Mouse (Mus musculus) liver, embryonic 13.5 days (tissue): Measurements from ENCODE around the gene Abcf1. TPM values are rescaled to one million over a fixed set of nuclear protein-coding genes. Genes with fewer than 3 reads are reported as not detected.
A peak's percentile ranks its signal among the peaks of the same experiment; 100 is the strongest.
"Not testable (repeated sequence)": the region's sequence is repeated elsewhere in the genome, so short reads cannot be mapped to it uniquely, and the experiment has no call there.

Experiments used
- ATAC-seq: fragments of 200-750 bp; cut with Nextera tagmentation; 2 replicates; pipeline ENCODE4 v1.8.0; 2017; ENCODE audit warnings: low read depth, mild to moderate bottlenecking, moderate number of reproducible peaks, moderate library complexity
- DNase-seq: peaks from one replicate; pipeline ENCODE4 v3.0.0; 2022
- H3K27ac ChIP-seq: fragments of 300-500 bp; sonication (generic); 2 replicates; pipeline ENCODE4 v1.5.1; 2015; ENCODE audit warnings: moderate library complexity, mild to moderate bottlenecking, inconsistent platforms
- H3K27me3 ChIP-seq: fragments of 300-500 bp; sonication (generic); 2 replicates; pipeline ENCODE4 v1.6.1; 2015; ENCODE audit warnings: mild to moderate bottlenecking, inconsistent platforms
- H3K36me3 ChIP-seq: fragments of 300-500 bp; sonication (generic); 2 replicates; pipeline ENCODE4 v1.6.1; 2015; ENCODE audit warnings: mild to moderate bottlenecking, inconsistent platforms
- H3K4me1 ChIP-seq: fragments of 300-500 bp; sonication (generic); replicated peaks from 2 replicates; pipeline ENCODE4 v1.6.1; 2015; ENCODE audit warnings: inconsistent platforms
- H3K4me2 ChIP-seq: fragments of 300-500 bp; sonication (generic); 2 replicates; pipeline ENCODE4 v1.6.1; 2015; ENCODE audit warnings: inconsistent platforms, mild to moderate bottlenecking, moderate library complexity
- H3K4me3 ChIP-seq: fragments of 300-500 bp; sonication (generic); replicated peaks from 2 replicates; pipeline ENCODE4 v1.5.1; 2015; ENCODE audit warnings: mild to moderate bottlenecking, inconsistent platforms
- H3K9ac ChIP-seq: fragments of 300-500 bp; sonication (generic); 2 replicates; pipeline ENCODE4 v1.6.1; 2015; ENCODE audit warnings: mild to moderate bottlenecking, inconsistent platforms
- H3K9me3 ChIP-seq: fragments of 300-500 bp; sonication (generic); replicated peaks from 2 replicates; pipeline ENCODE4 v1.6.1; 2016; ENCODE audit warnings: inconsistent platforms
- WGBS: fragments of 180-500 bp; shearing (Covaris S2); methylation state at CpG from one replicate; pipeline ENCODE4 v1.1.7; 2015; ENCODE audit not compliant: insufficient replicate concordance; 5-methylcytosine and 5-hydroxymethylcytosine counted together
- polyA plus RNA-seq: library from polyadenylated mRNA; unstranded; fragments of >200 nt; fragmentation: Nextera tagmentation; extraction: Ambion mirVana; gene quantifications from 2 replicates; pipeline ENCODE4 v1.2.1, GENCODE M21; 2015

Gene Abcf1
- polyA plus RNA-seq, 1 experiment from 2014 or later = 81.3 TPM

- WGBS = 82% methylated on average over 14 of the region's 14 CpGs
- not testable (repeated sequence) for H3K4me3 ChIP-seq, H3K27ac ChIP-seq, H3K27me3 ChIP-seq, ATAC-seq, DNase-seq, H3K4me2 ChIP-seq, H3K9me3 ChIP-seq, H3K9ac ChIP-seq, H3K4me1 ChIP-seq
- H3K36me3 ChIP-seq = peaks cover 16% of the 10 kb centered on the region
These were observed 33.8 kb downstream of the Abcf1 start for GRCm38 (mm10) chr17:35935763-35936162.

GRCm38 (mm10) chr17:35932608-35933007 lies 37.0 kb downstream of the Abcf1 start:
- no peak overlapping the region for H3K4me2 ChIP-seq
- H3K4me1 ChIP-seq = peaks cover 19% of the 10 kb centered on the region
- WGBS = 86% methylated on average over 4 of the region's 4 CpGs
- H3K9me3 ChIP-seq = no peaks in the 10 kb centered on the region
- no peak for DNase-seq
- H3K9ac ChIP-seq = no peak overlapping the region
- no peak overlapping the region for H3K27ac ChIP-seq
- peaks cover 47% of the 10 kb centered on the region for H3K36me3 ChIP-seq
- H3K27me3 ChIP-seq = no peaks in the 10 kb centered on the region
- no peak for ATAC-seq
- H3K4me3 ChIP-seq = no peak overlapping the region

- Histone ChIP-seq H3K36me3 (peaks cover 66% of the 10 kb centered on the region), H3K9ac (no peak overlapping the region), H3K27ac (no peak overlapping the region), H3K9me3 (no peaks in the 10 kb centered on the region), H3K27me3 (no peaks in the 10 kb centered on the region), H3K4me2 (no peak overlapping the region), H3K4me1 (peaks cover 38% of the 10 kb centered on the region), H3K4me3 (no peak overlapping the region)
- no peak for DNase-seq
- 91% methylated on average over 12 of the region's 12 CpGs for WGBS
- no peak for ATAC-seq
These were observed 38.9 kb downstream of the Abcf1 start for GRCm38 (mm10) chr17:35930627-35931026.

GRCm38 (mm10) chr17:35929534-35929933 lies 40.0 kb downstream of the Abcf1 start:
- peaks cover 77% of the 10 kb centered on the region for H3K36me3 ChIP-seq
- no peak overlapping the region for H3K4me3 ChIP-seq
- WGBS = 97% methylated on average over 2 of the region's 2 CpGs
- H3K27me3 ChIP-seq = no peaks in the 10 kb centered on the region
- no peak overlapping the region for H3K4me2 ChIP-seq
- ATAC-seq (no peak), DNase-seq (no peak)
- H3K27ac ChIP-seq = peak overlapping the region; percentile 18; the same call in 1 of the 2 replicates
- H3K4me1 ChIP-seq = peaks cover 49% of the 10 kb centered on the region
- no peak overlapping the region for H3K9ac ChIP-seq
- H3K9me3 ChIP-seq = no peaks in the 10 kb centered on the region

GRCm38 (mm10) chr17:35927471-35927870 lies 42.1 kb downstream of the Abcf1 start:
- Histone ChIP-seq H3K4me1 (peaks cover 69% of the 10 kb centered on the region), H3K9ac (peak overlapping the region; percentile 45; the same call in 1 of the 2 replicates), H3K27me3 (no peaks in the 10 kb centered on the region), H3K4me3 (no peak overlapping the region), H3K4me2 (peak overlapping the region; percentile 39), H3K9me3 (no peaks in the 10 kb centered on the region), H3K36me3 (peaks cover 94% of the 10 kb centered on the region), H3K27ac (peak overlapping the region; percentile 80)
- 5% methylated on average over 1 of the region's 1 CpGs for WGBS
- DNase-seq = peak; percentile 46
- ATAC-seq = peak; percentile 87

GRCm38 (mm10) chr17:35923281-35923680 lies 46.3 kb downstream of the Abcf1 start:
- H3K4me2 ChIP-seq = no peak overlapping the region
- peaks cover 91% of the 10 kb centered on the region for H3K4me1 ChIP-seq
- no peaks in the 10 kb centered on the region for H3K9me3 ChIP-seq
- DNase-seq (no peak), ATAC-seq (no peak)
- no peak overlapping the region; the same call in 1 of the 2 replicates for H3K9ac ChIP-seq
- H3K27ac ChIP-seq = peak overlapping the region; percentile 53; the same call in 1 of the 2 replicates
- 90% methylated on average over 4 of the region's 4 CpGs for WGBS
- H3K4me3 ChIP-seq = no peak overlapping the region
- H3K27me3 ChIP-seq = no peaks in the 10 kb centered on the region
- peaks cover 79% of the 10 kb centered on the region for H3K36me3 ChIP-seq

- ATAC-seq (no peak), DNase-seq (no peak)
- Histone ChIP-seq H3K27me3 (no peaks in the 10 kb centered on the region), H3K36me3 (peaks cover 76% of the 10 kb centered on the region), H3K4me3 (no peak overlapping the region), H3K27ac (peak overlapping the region; percentile 37; the same call in 1 of the 2 replicates), H3K4me2 (no peak overlapping the region), H3K4me1 (peaks cover 84% of the 10 kb centered on the region), H3K9ac (no peak overlapping the region), H3K9me3 (no peaks in the 10 kb centered on the region)
- 88% methylated on average over 3 of the region's 3 CpGs for WGBS
These were observed 47.0 kb downstream of the Abcf1 start for GRCm38 (mm10) chr17:35922566-35922965.

- Histone ChIP-seq H3K9me3 (no peaks in the 10 kb centered on the region), H3K36me3 (peaks cover 75% of the 10 kb centered on the region), H3K4me2 (no peak overlapping the region), H3K4me1 (peaks cover 75% of the 10 kb centered on the region), H3K4me3 (no peak overlapping the region), H3K27me3 (no peaks in the 10 kb centered on the region), H3K27ac (peak overlapping the region; percentile 97; the same call in 1 of the 2 replicates), H3K9ac (0 out of 2 replicates have a peak overlapping the region, but pooled peaks have one; percentile 12)
- DNase-seq (no peak), ATAC-seq (no peak)
- 81% methylated on average over 4 of the region's 4 CpGs for WGBS
These were observed 47.9 kb downstream of the Abcf1 start for GRCm38 (mm10) chr17:35921710-35922109.

- Histone ChIP-seq H3K27ac (peak overlapping the region; percentile 97), H3K9ac (peak overlapping the region; percentile 83), H3K4me3 (0 out of 2 replicates have a peak overlapping the region, but pooled peaks have one; percentile 92), H3K36me3 (peaks cover 68% of the 10 kb centered on the region), H3K9me3 (no peaks in the 10 kb centered on the region), H3K4me2 (peak overlapping the region; percentile 81), H3K27me3 (no peaks in the 10 kb centered on the region), H3K4me1 (peaks cover 68% of the 10 kb centered on the region)
- DNase-seq (no peak), ATAC-seq (no peak)
- 78% methylated on average over 5 of the region's 5 CpGs for WGBS
These were observed 48.5 kb downstream of the Abcf1 start for GRCm38 (mm10) chr17:35920862-35921562.

- Histone ChIP-seq H3K4me2 (peak overlapping the region; percentile 81), H3K9me3 (no peaks in the 10 kb centered on the region), H3K9ac (peak overlapping the region; percentile 83), H3K27ac (peak overlapping the region; percentile 97), H3K4me1 (peaks cover 67% of the 10 kb centered on the region), H3K27me3 (no peaks in the 10 kb centered on the region), H3K36me3 (peaks cover 61% of the 10 kb centered on the region), H3K4me3 (peak overlapping the region; percentile 92)
- 71% methylated on average over 1 of the region's 1 CpGs for WGBS
- no peak for DNase-seq
- ATAC-seq = no peak
These were observed 49.2 kb downstream of the Abcf1 start for GRCm38 (mm10) chr17:35920384-35920783.

- Histone ChIP-seq H3K4me1 (peaks cover 67% of the 10 kb centered on the region), H3K9me3 (no peaks in the 10 kb centered on the region), H3K4me2 (peak overlapping the region; percentile 81), H3K27ac (peak overlapping the region; percentile 97), H3K4me3 (peak overlapping the region; percentile 92), H3K9ac (peak overlapping the region; percentile 83), H3K27me3 (no peaks in the 10 kb centered on the region), H3K36me3 (peaks cover 56% of the 10 kb centered on the region)
- no peak; the same call in 1 of the 2 replicates for ATAC-seq
- 8% methylated on average over 6 of the region's 6 CpGs for WGBS
- DNase-seq = peak; percentile 70
These were observed 49.7 kb downstream of the Abcf1 start for GRCm38 (mm10) chr17:35919864-35920301.
